Mouse (Mus musculus) hindbrain, embryonic 15.5 days (tissue): ENCODE results near the gene Serpinf2. TPM values are rescaled to one million over a fixed set of nuclear protein-coding genes. Genes with fewer than 3 reads are reported as not detected.
"Not testable (repeated sequence)": the region's sequence is repeated elsewhere in the genome, so short reads cannot be mapped to it uniquely, and the experiment has no call there.

Source experiments
- ATAC-seq: fragments of 200-750 bp; cut with Nextera tagmentation; 2 replicates; pipeline ENCODE4 v1.8.0; 2017; ENCODE audit warnings: low read depth, moderate number of reproducible peaks, moderate TSS enrichment; ENCODE audit not compliant: low FRiP score
- H3K27ac ChIP-seq: fragments of 300-500 bp; sonication (generic); replicated peaks from 2 replicates; pipeline ENCODE4 v1.5.1; 2015; ENCODE audit warnings: mild to moderate bottlenecking, inconsistent platforms
- H3K27me3 ChIP-seq: fragments of 300-500 bp; sonication (generic); 2 replicates; pipeline ENCODE4 v1.6.1; 2015; ENCODE audit warnings: control low read depth, inconsistent platforms
- H3K36me3 ChIP-seq: fragments of 300-500 bp; sonication (generic); 2 replicates; pipeline ENCODE4 v1.6.1; 2015; ENCODE audit warnings: control low read depth, inconsistent platforms
- H3K4me1 ChIP-seq: fragments of 300-500 bp; sonication (generic); replicated peaks from 2 replicates; pipeline ENCODE4 v1.6.1; 2015; ENCODE audit warnings: control low read depth, inconsistent platforms
- H3K4me2 ChIP-seq: fragments of 300-500 bp; sonication (generic); 2 replicates; pipeline ENCODE4 v1.6.1; 2015; ENCODE audit warnings: moderate library complexity, mild to moderate bottlenecking, inconsistent platforms
- H3K4me3 ChIP-seq: fragments of 300-500 bp; sonication (generic); 2 replicates; pipeline ENCODE4 v1.5.1; 2015; ENCODE audit warnings: mild to moderate bottlenecking, inconsistent platforms
- H3K9ac ChIP-seq: fragments of 300-500 bp; sonication (generic); 2 replicates; pipeline ENCODE4 v1.6.1; 2015; ENCODE audit warnings: inconsistent platforms
- H3K9me3 ChIP-seq: fragments of 300-500 bp; sonication (generic); 2 replicates; pipeline ENCODE4 v1.6.1; 2016; ENCODE audit warnings: control low read depth, inconsistent platforms
- WGBS: fragments of 180-500 bp; shearing (Covaris S2); methylation state at CpG from one replicate; pipeline ENCODE4 v1.1.7; 2015; 5-methylcytosine and 5-hydroxymethylcytosine counted together
- microRNA counts: library from miRNA; unstranded; fragments of <30 nt; microRNA quantifications from one replicate; lab custom pipeline; 2016
- microRNA-seq: library from miRNA; unstranded; fragments of <30 nt; microRNA quantifications from one replicate; pipeline ENCODE4, GENCODE M21; 2016
- polyA plus RNA-seq: library from polyadenylated mRNA; unstranded; fragments of >200 nt; fragmentation: Nextera tagmentation; extraction: Ambion mirVana; gene quantifications from 2 replicates; pipeline ENCODE4 v1.2.1, GENCODE M21; 2015

Gene Serpinf2
- polyA plus RNA-seq, 1 experiment from 2014 or later, result 0.26 TPM

DNA sequence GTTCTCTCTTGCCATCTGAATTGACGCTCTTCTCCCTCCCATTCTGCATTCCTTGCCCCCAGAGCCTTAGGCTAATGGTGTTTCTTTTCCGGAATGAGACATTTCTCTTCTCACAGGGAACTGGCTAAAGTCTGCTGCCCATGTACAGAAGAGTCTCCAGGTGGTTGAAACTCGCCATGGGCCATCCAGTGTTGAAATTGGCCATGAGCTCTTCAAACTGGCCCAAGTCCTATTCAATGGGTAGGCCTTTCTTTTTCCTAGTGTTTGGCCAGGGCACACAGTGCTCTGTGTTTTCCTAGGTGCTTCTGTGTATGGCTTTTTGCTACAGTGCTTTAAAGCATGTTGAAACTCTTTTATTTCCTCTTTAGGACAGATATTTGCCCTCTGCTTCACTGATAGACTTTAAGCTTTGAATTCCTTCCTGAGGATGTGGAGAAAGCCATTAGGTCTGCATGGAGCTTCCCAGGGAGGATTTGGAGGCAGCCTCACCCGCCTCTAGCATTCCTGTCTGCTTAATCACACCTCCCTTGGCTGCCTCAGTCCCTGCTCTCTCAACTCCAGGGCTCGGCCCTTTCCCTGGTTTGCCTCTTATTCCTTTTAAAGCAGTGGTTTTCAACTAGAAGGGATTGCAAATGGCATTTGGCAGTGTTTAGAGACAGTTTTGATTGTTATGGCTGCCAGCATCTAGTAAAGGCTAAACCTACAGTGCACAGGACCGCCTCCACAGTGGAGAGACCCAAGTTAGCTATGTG lies 35.9 kb downstream of the Serpinf2 start:
- WGBS, result 77% methylated on average over 6 of the region's 6 CpGs
- no peaks in the 10 kb centered on the region for H3K9me3 ChIP-seq
- H3K9ac ChIP-seq, result no peak overlapping the region
- no peak overlapping the region for H3K4me3 ChIP-seq
- no peak overlapping the region for H3K4me2 ChIP-seq
- ATAC-seq, result no peak
- no peaks in the 10 kb centered on the region for H3K4me1 ChIP-seq
- no peaks in the 10 kb centered on the region for H3K36me3 ChIP-seq
- no peak overlapping the region for H3K27ac ChIP-seq
- no peaks in the 10 kb centered on the region for H3K27me3 ChIP-seq

- Histone ChIP-seq H3K27ac (no peak overlapping the region), H3K9me3 (no peaks in the 10 kb centered on the region), H3K4me1 (no peaks in the 10 kb centered on the region), H3K4me3 (no peak overlapping the region), H3K36me3 (no peaks in the 10 kb centered on the region), H3K9ac (no peak overlapping the region), H3K4me2 (no peak overlapping the region), H3K27me3 (no peaks in the 10 kb centered on the region)
- ATAC-seq, result no peak
- WGBS, result 61% methylated on average over 5 of the region's 5 CpGs
Observed at GRCm38 (mm10) chr11:75402271-75402690, 37.1 kb downstream of the Serpinf2 start.

DNA sequence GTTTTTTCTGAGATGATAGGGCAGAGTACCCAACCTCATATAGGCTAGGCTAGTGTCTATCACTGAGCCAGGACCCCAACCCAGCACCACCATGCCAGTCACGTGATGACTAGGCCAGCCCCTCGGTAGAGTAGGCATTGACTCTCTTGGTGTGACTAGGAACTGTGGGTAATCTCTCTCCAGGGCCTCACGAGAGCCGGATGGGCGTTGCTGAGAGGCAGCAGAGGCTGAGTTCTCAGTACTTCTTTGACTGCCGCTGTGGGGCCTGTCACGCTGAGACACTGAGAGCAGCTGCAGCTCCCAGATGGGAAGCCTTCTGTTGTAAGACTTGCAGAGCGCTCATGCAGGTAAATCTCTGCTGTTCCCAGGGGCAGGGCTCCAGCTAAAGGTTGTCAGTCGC lies 39.3 kb downstream of the Serpinf2 start:
- no peaks in the 10 kb centered on the region for H3K9me3 ChIP-seq
- H3K36me3 ChIP-seq, result no peaks in the 10 kb centered on the region
- no peaks in the 10 kb centered on the region for H3K4me1 ChIP-seq
- no peak overlapping the region for H3K4me2 ChIP-seq
- H3K9ac ChIP-seq, result no peak overlapping the region
- ATAC-seq, result no peak
- no peak overlapping the region for H3K4me3 ChIP-seq
- no peaks in the 10 kb centered on the region for H3K27me3 ChIP-seq
- H3K27ac ChIP-seq, result no peak overlapping the region
- WGBS, result 64% methylated on average over 9 of the region's 9 CpGs

DNA sequence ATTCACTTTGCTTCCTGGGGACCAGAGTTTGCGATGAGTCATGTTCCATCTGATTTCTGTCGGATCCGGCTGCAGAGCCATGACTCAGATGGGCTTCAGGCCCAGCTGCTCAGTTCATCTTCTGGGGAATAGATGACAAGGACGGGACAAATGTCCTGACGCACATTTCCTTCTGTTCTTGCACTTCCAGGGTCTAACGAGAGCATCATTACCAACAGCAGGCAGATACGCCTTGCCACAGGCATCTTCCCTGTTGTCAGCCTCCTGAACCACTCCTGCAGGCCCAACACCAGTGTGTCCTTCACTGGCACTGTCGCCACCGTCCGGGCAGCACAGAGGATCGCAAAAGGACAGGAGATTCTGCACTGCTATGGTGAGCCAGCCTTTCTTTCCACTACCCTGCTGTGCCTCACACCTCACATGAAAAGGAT lies 40.0 kb downstream of the Serpinf2 start:
- no peak overlapping the region for H3K4me2 ChIP-seq
- no peak for ATAC-seq
- WGBS, result 83% methylated on average over 11 of the region's 11 CpGs
- no peak overlapping the region for H3K27ac ChIP-seq
- no peaks in the 10 kb centered on the region for H3K9me3 ChIP-seq
- no peaks in the 10 kb centered on the region for H3K4me1 ChIP-seq
- H3K9ac ChIP-seq, result no peak overlapping the region
- no peak overlapping the region for H3K4me3 ChIP-seq
- H3K36me3 ChIP-seq, result no peaks in the 10 kb centered on the region
- H3K27me3 ChIP-seq, result no peaks in the 10 kb centered on the region

GRCm38 (mm10) chr11:75397452-75397851 lies 41.9 kb downstream of the Serpinf2 start:
- no peak for ATAC-seq
- no peak overlapping the region for H3K27ac ChIP-seq
- no peaks in the 10 kb centered on the region for H3K9me3 ChIP-seq
- no peaks in the 10 kb centered on the region for H3K4me1 ChIP-seq
- WGBS, result 70% methylated on average over 7 of the region's 7 CpGs
- H3K36me3 ChIP-seq, result no peaks in the 10 kb centered on the region
- H3K9ac ChIP-seq, result no peak overlapping the region
- H3K4me2 ChIP-seq, result no peak overlapping the region
- H3K27me3 ChIP-seq, result no peaks in the 10 kb centered on the region
- H3K4me3 ChIP-seq, result no peak overlapping the region

DNA sequence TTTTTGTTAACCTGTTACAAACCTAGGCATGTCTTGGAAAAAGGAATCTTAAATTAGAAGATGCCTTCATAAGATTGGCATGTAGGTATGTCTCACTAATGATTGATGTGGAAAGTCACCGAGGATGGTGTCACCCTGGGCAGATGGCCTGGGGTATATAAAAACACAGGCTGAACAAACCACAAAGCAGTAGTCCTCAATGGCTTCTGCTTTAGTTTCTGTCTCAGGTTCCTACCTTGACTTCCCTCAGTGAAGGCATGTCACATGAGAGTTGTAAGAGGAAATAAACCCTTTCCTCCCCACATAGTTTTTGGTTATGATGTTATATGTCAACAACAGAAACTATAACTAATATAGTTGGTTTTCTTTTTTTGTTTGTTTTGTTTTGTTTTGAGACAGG lies 43.8 kb downstream of the Serpinf2 start:
- WGBS, result 84% methylated on average over 1 of the region's 1 CpGs
- Histone ChIP-seq H3K4me3 (no peak overlapping the region), H3K9me3 (no peaks in the 10 kb centered on the region), H3K4me2 (no peak overlapping the region), H3K36me3 (no peaks in the 10 kb centered on the region), H3K27ac (no peak overlapping the region), H3K4me1 (no peaks in the 10 kb centered on the region), H3K27me3 (no peaks in the 10 kb centered on the region), H3K9ac (no peak overlapping the region)
- no peak for ATAC-seq

DNA sequence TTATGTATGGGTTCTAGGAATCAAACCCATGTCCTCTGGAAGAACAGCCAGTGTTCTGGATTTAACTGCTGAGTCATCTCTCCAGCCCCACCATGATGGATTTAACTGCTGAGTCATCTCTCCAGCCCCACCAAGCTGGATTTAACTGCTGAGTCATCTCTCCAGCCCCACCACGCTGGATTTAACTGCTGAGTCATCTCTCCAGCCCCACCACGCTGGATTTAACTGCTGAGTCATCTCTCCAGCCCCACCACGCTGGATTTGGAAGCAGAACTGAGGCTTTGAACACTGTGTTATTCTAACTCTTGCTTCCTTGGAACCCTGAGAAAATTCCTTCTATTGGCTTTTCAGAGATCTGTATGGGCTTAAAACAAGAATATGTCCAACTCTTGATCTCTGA lies 55.9 kb downstream of the Serpinf2 start:
- not testable (repeated sequence) for H3K36me3 ChIP-seq, H3K4me2 ChIP-seq, ATAC-seq, H3K27ac ChIP-seq, H3K4me1 ChIP-seq, H3K9me3 ChIP-seq, H3K9ac ChIP-seq, H3K4me3 ChIP-seq, H3K27me3 ChIP-seq
- WGBS, result 59% methylated on average over 3 of the region's 3 CpGs

MicroRNAs within 50 kb of the gene (microRNA counts, 519-probe panel; counts per million panel counts)
- 4,373 counts per million, percentile 90 among the panel's probes with 10 or more counts for microRNA mmu-miR-22 (lab: Ali Mortazavi, UCI)

Small RNAs within 50 kb of the gene (microRNA-seq; reads per million reads assigned to microRNA genes)
- gene Mir22, result 4,501 reads per million, percentile 90 among the genes with 10 or more reads in this experiment

Other genes with a start within 250 kb of the Serpinf2 start
- 14.0 and 15.9 TPM in 2 replicates for gene Dph1, start 248.3 kb downstream of the Serpinf2 start, polyA plus RNA-seq
- 11.7 and 12.6 TPM in 2 replicates for gene Rtn4rl1, start 245.8 kb downstream of the Serpinf2 start, polyA plus RNA-seq
- gene Rpa1, start 91.3 kb downstream of the Serpinf2 start, polyA plus RNA-seq, result 54.4 and 61.4 TPM in 2 replicates
- 15.6 and 16.8 TPM in 2 replicates for gene Smyd4, start 91.2 kb downstream of the Serpinf2 start, polyA plus RNA-seq
- gene Serpinf1, start 16.9 kb downstream of the Serpinf2 start, polyA plus RNA-seq, result 42.6 and 44.6 TPM in 2 replicates
- gene Wdr81, start 15.1 kb upstream of the Serpinf2 start, polyA plus RNA-seq, result 7.6 and 7.9 TPM in 2 replicates
- gene Tlcd2, start 22.1 kb upstream of the Serpinf2 start, polyA plus RNA-seq, result 2.8 and 3.1 TPM in 2 replicates
- gene Prpf8, start 47.2 kb upstream of the Serpinf2 start, polyA plus RNA-seq, result 51.2 and 54.6 TPM in 2 replicates
- 2.7 and 3.1 TPM in 2 replicates for gene Rilp, start 70.5 kb upstream of the Serpinf2 start, polyA plus RNA-seq
- 4.0 and 4.5 TPM in 2 replicates for gene Scarf1, start 73.9 kb upstream of the Serpinf2 start, polyA plus RNA-seq
- gene Slc43a2, start 92.1 kb upstream of the Serpinf2 start, polyA plus RNA-seq, result 15.2 and 17.6 TPM in 2 replicates
- gene Pitpna, start 148.5 kb upstream of the Serpinf2 start, polyA plus RNA-seq, result 120 and 124 TPM in 2 replicates
- gene Inpp5k, start 191.4 kb upstream of the Serpinf2 start, polyA plus RNA-seq, result 38.8 and 39.1 TPM in 2 replicates
- 11.6 and 12.6 TPM in 2 replicates for gene Myo1c, start 210.9 kb upstream of the Serpinf2 start, polyA plus RNA-seq
- gene Crk, start 239.7 kb upstream of the Serpinf2 start, polyA plus RNA-seq, result 109 TPM in 2 replicates